Mouse (Mus musculus): ENCODE data around the gene Pla1a.

DNA sequence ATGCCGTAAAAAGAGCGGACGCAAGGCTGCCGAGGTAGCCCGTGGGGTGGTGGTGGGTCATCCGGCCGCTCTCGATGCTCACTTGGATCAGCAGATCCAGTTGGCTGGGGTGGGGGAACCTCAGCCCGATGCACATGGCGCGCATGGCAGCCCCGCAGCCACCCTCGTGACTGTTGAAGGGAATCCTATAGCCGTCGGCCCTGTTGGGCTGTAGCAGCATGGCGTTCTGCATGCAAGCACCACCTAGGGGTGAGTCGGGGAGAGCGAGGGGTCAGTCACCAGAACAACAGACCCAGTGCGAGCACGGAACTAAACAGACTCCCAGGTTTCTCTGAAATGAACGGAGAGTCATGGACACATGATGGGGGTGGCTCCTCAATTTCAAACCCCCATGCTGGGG lies 14.4 kb upstream of the Pla1a start:
- TF ChIP-seq POLR2A (IDR thresholded peaks at IDR 0.05; ENCODE audit: insufficient read length, low read depth) (no peak), TCF12 (IDR thresholded peaks at IDR 0.05; ENCODE audit: insufficient read depth, poor library complexity, severe bottlenecking) (no peak), MAX (IDR thresholded peaks at IDR 0.05; ENCODE audit: low read depth) (no peak), POLR2AphosphoS2 (IDR thresholded peaks at IDR 0.05; ENCODE audit: insufficient read length, low read depth) (no peak), MYOD1 (IDR thresholded peaks at IDR 0.05; ENCODE audit: control insufficient read depth in 1 of 3, insufficient read length in 2 of 3, low read depth in 2 of 3) (no peak)

All from myocyte (in vitro differentiated cells).